Mouse (Mus musculus): ENCODE measurements around the gene Top3a. TPM values are rescaled to one million over a fixed set of nuclear protein-coding genes. Genes with fewer than 3 reads are reported as not detected.

Top3a gene
- polyA plus RNA-seq, 1 experiment from 2014 or later, result 20.5 TPM

GRCm38 (mm10) chr11:60728260-60728761, 48.9 kb downstream of the Top3a start, which contains the start of gene Mief2:
TSS of gene Mief2 (plus strand) at chr11:60728398.
- H3K27me3 ChIP-seq, result no peaks in the 10 kb centered on the region
- peak within 1 kb of the TSS; percentile 84 for H3K27ac ChIP-seq
- WGBS, result under 1% methylated on average over 44 of the region's 44 CpGs
- peak within 1 kb of the TSS; percentile 80 for H3K4me3 ChIP-seq (replicated peaks)
- peaks cover 42% of the 10 kb centered on the region for H3K36me3 ChIP-seq (replicated peaks)
- peak within 1 kb of the TSS; percentile 88 for H3K9ac ChIP-seq
- peak; percentile 93 for ATAC-seq (ENCODE audit: low FRiP score)
- peaks cover 26% of the 10 kb centered on the region for H3K4me1 ChIP-seq
- H3K9me3 ChIP-seq, result no peaks in the 10 kb centered on the region
- peak within 1 kb of the TSS; percentile 65 for H3K4me2 ChIP-seq

- no peaks in the 10 kb centered on the region for H3K27me3 ChIP-seq
- H3K4me3 ChIP-seq (replicated peaks), result peak overlapping the region; percentile 80
- H3K4me1 ChIP-seq, result peaks cover 26% of the 10 kb centered on the region
- peak overlapping the region; percentile 84 for H3K27ac ChIP-seq
- 9% methylated on average over 12 of the region's 12 CpGs for WGBS
- no peaks in the 10 kb centered on the region for H3K9me3 ChIP-seq
- peak overlapping the region; percentile 65 for H3K4me2 ChIP-seq
- H3K36me3 ChIP-seq (replicated peaks), result peaks cover 42% of the 10 kb centered on the region
- peak; percentile 33 for ATAC-seq (ENCODE audit: low FRiP score)
- H3K9ac ChIP-seq, result peak overlapping the region; percentile 88
Measured at GRCm38 (mm10) chr11:60727392-60728140, 49.6 kb downstream of the Top3a start.

- WGBS, result under 1% methylated on average over 65 of the region's 71 CpGs
- peaks cover 43% of the 10 kb centered on the region for H3K36me3 ChIP-seq (replicated peaks)
- H3K9me3 ChIP-seq, result no peaks in the 10 kb centered on the region
- peak; percentile 74 for ATAC-seq (ENCODE audit: low FRiP score)
- peak within 1 kb of the TSS; percentile 88 for H3K9ac ChIP-seq
- peak within 1 kb of the TSS; percentile 65 for H3K4me2 ChIP-seq
- H3K4me1 ChIP-seq, result peaks cover 26% of the 10 kb centered on the region
- H3K27ac ChIP-seq, result peak within 1 kb of the TSS; percentile 84
- H3K4me3 ChIP-seq (replicated peaks), result peak within 1 kb of the TSS; percentile 80
- H3K27me3 ChIP-seq, result no peaks in the 10 kb centered on the region
Measured at GRCm38 (mm10) chr11:60726601-60727391, 50.4 kb downstream of the Top3a start, which contains the start of gene Flii. TSS of gene Flii (minus strand) at chr11:60727263.

DNA sequence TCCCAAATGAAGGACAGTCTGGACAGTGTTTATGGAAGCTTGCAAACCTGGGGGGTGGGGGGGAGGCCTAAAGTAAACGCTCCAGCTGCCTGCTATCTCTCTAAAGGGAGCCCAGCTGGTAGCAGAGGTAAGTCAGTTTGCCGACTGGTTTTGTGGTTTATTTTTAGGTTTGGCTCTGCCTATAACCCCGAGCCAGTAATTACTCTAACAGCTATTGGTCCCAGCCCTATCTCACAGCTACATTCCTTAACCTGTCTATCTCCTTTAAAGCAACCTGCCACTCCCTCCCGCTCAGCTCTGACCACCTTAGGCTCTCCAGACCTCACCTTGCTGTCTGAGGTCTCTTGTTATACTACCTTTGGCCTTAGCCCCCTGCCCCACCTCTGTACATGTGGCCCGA, 57.9 kb downstream of the Top3a start:
- no peaks in the 10 kb centered on the region for H3K27me3 ChIP-seq
- no peak overlapping the region for H3K4me2 ChIP-seq
- ATAC-seq (ENCODE audit: low FRiP score), result no peak
- H3K4me3 ChIP-seq (replicated peaks), result no peak overlapping the region
- no peak overlapping the region for H3K27ac ChIP-seq
- no peak overlapping the region for H3K9ac ChIP-seq
- peaks cover 98% of the 10 kb centered on the region for H3K36me3 ChIP-seq (replicated peaks)
- H3K4me1 ChIP-seq, result no peaks in the 10 kb centered on the region
- no peaks in the 10 kb centered on the region for H3K9me3 ChIP-seq
- WGBS, result 88% methylated on average over 5 of the region's 5 CpGs

DNA sequence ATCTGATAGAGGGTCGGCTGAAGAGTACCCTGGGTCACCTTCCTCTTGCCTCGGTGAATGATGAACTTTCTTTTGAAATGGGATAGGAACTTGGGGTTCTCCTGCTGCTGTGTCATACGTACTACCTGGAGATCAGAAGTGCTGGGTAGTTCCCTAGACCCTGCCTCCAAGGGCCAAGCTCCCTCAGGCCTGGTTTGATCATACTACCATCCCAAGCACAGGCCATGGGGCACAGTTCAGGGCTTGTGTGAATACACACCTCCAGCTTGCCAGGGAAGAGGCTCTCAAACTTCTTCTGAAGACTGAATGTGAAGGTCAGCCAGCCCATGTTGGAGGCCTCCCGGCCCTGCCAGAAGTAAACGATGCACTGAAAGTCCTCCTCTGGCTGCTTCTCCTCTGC, 61.3 kb downstream of the Top3a start:
- no peaks in the 10 kb centered on the region for H3K9me3 ChIP-seq
- 88% methylated on average over 5 of the region's 5 CpGs for WGBS
- no peaks in the 10 kb centered on the region for H3K4me1 ChIP-seq
- H3K9ac ChIP-seq, result no peak overlapping the region
- ATAC-seq (ENCODE audit: low FRiP score), result no peak
- H3K4me3 ChIP-seq (replicated peaks), result no peak overlapping the region
- H3K27me3 ChIP-seq, result no peaks in the 10 kb centered on the region
- no peak overlapping the region for H3K4me2 ChIP-seq
- no peak overlapping the region for H3K27ac ChIP-seq
- H3K36me3 ChIP-seq (replicated peaks), result peaks cover 98% of the 10 kb centered on the region

- H3K27ac ChIP-seq, result no peak overlapping the region
- H3K4me2 ChIP-seq, result no peak overlapping the region
- no peak overlapping the region for H3K4me3 ChIP-seq (replicated peaks)
- H3K9me3 ChIP-seq, result no peaks in the 10 kb centered on the region
- WGBS, result 94% methylated on average over 13 of the region's 13 CpGs
- H3K36me3 ChIP-seq (replicated peaks), result peaks cover 100% of the 10 kb centered on the region
- no peak overlapping the region for H3K9ac ChIP-seq
- ATAC-seq (ENCODE audit: low FRiP score), result no peak
- H3K4me1 ChIP-seq, result no peaks in the 10 kb centered on the region
- no peaks in the 10 kb centered on the region for H3K27me3 ChIP-seq
Measured at GRCm38 (mm10) chr11:60712639-60713255, 64.4 kb downstream of the Top3a start.

DNA sequence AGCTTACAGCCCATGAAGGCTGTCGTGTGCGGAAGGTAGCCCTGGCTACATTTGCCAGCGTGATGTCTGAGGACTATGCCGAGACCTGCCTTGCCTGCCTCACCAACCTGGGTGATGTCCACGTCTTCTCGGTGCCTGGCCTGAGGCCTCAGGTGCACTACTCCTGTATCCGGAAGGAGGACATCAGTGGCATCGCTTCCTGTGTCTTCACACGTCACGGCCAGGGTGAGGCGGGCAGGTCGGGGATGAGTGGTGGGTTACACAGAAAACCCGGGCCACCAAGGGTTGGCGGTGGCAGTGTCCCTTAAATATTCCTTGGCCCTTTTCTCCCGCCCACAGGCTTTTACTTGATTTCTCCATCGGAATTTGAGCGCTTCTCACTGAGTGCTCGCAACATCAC, 65.1 kb downstream of the Top3a start:
- WGBS, result 94% methylated on average over 18 of the region's 18 CpGs
- Histone ChIP-seq H3K4me3 (replicated peaks) (no peak overlapping the region), H3K9ac (no peak overlapping the region), H3K9me3 (no peaks in the 10 kb centered on the region), H3K4me1 (no peaks in the 10 kb centered on the region), H3K36me3 (replicated peaks) (peaks cover 100% of the 10 kb centered on the region), H3K27ac (no peak overlapping the region), H3K27me3 (no peaks in the 10 kb centered on the region), H3K4me2 (no peak overlapping the region)
- ATAC-seq (ENCODE audit: low FRiP score), result no peak

DNA sequence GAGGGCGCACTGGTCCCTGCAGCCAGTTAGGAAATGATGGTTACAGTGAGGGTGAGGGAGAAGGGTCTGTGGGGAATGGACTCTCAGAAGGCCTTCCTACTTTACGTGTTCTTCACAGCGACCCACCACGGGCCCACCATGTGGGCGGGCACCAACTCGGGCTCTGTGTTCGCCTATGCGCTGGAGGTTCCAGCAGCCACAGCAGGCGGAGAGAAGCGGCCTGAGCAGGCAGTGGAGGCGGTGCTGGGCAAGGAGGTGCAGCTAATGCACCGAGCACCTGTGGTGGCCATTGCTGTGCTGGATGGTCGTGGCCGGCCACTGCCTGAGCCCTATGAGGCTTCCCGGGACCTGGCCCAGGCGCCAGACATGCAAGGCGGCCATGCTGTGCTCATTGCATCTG, 65.9 kb downstream of the Top3a start:
- no peak overlapping the region for H3K27ac ChIP-seq
- H3K9me3 ChIP-seq, result no peaks in the 10 kb centered on the region
- H3K4me1 ChIP-seq, result no peaks in the 10 kb centered on the region
- H3K4me3 ChIP-seq (replicated peaks), result no peak overlapping the region
- no peak overlapping the region for H3K9ac ChIP-seq
- H3K36me3 ChIP-seq (replicated peaks), result peaks cover 100% of the 10 kb centered on the region
- no peak overlapping the region for H3K4me2 ChIP-seq
- H3K27me3 ChIP-seq, result no peaks in the 10 kb centered on the region
- 97% methylated on average over 17 of the region's 17 CpGs for WGBS
- ATAC-seq (ENCODE audit: low FRiP score), result no peak

DNA sequence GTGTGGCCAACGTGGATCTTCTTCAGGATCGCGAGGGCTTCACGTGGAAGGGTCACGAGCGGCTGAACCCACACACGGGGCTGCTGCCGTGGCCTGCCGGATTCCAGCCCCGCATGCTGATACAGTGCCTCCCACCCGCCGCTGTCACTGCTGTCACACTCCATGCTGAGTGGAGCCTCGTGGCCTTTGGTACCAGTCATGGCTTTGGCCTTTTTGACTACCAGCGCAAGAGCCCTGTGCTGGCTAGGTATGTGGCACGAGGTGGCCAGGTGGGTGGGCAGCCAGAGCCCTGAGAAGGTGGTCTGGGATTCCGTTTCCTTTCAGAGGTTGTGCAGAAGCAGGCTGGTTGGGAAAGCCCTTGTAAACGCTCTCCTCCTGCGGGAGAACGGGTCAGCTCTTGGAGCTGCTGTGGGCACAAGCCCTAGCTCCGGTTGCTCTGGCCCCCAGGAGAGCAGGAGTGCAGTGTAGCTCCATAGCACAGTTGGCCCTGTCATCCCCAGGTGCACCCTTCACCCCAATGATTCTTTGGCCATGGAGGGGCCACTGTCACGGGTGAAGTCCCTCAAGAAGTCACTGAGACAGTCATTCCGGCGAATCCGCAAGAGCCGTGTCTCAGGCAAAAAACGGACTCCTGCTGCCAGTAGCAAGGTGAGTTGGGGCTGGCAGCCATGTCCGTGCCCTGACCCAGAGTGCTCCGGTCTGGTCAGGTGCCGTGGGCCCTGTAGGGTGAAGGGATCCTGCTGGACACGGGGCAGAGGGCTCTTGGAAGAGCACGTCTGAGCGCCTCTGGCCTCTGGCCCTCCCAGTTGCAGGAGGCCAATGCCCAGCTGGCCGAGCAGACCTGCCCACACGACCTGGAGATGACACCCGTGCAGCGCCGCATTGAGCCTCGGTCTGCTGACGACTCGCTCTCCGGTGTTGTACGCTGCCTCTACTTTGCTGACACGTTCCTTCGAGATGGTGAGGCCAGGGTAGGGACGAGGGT, 67.4 kb downstream of the Top3a start:
- 93% methylated on average over 45 of the region's 45 CpGs for WGBS
- ATAC-seq (ENCODE audit: low FRiP score), result no peak
- H3K27ac ChIP-seq, result no peak overlapping the region
- H3K36me3 ChIP-seq (replicated peaks), result peaks cover 100% of the 10 kb centered on the region
- no peak overlapping the region for H3K9ac ChIP-seq
- H3K4me2 ChIP-seq, result no peak overlapping the region
- H3K4me1 ChIP-seq, result no peaks in the 10 kb centered on the region
- no peaks in the 10 kb centered on the region for H3K27me3 ChIP-seq
- no peaks in the 10 kb centered on the region for H3K9me3 ChIP-seq
- no peak overlapping the region for H3K4me3 ChIP-seq (replicated peaks)

GRCm38 (mm10) chr11:60708631-60709030, 68.5 kb downstream of the Top3a start:
- no peak for ATAC-seq (ENCODE audit: low FRiP score)
- Histone ChIP-seq H3K36me3 (replicated peaks) (peaks cover 100% of the 10 kb centered on the region), H3K27me3 (no peaks in the 10 kb centered on the region), H3K9me3 (no peaks in the 10 kb centered on the region), H3K4me2 (no peak overlapping the region), H3K27ac (no peak overlapping the region), H3K4me3 (replicated peaks) (no peak overlapping the region), H3K4me1 (peaks cover 4% of the 10 kb centered on the region; the same call in 1 of the 2 replicates), H3K9ac (no peak overlapping the region)
- WGBS, result 96% methylated on average over 10 of the region's 10 CpGs

GRCm38 (mm10) chr11:60707672-60708071, 69.5 kb downstream of the Top3a start:
- Histone ChIP-seq H3K4me3 (replicated peaks) (no peak overlapping the region), H3K4me2 (no peak overlapping the region), H3K36me3 (replicated peaks) (peaks cover 93% of the 10 kb centered on the region), H3K9me3 (no peaks in the 10 kb centered on the region), H3K27ac (no peak overlapping the region), H3K27me3 (no peaks in the 10 kb centered on the region), H3K9ac (no peak overlapping the region), H3K4me1 (peaks cover 14% of the 10 kb centered on the region)
- ATAC-seq (ENCODE audit: low FRiP score), result no peak
- 87% methylated on average over 3 of the region's 3 CpGs for WGBS
